Mouse (Mus musculus) hindbrain, postnatal 0 days (tissue): ENCODE measurements around the gene Dapk2. TPM values are rescaled to one million over a fixed set of nuclear protein-coding genes. Genes with fewer than 3 reads are reported as not detected.
A peak's percentile ranks its signal among the peaks of the same experiment; 100 is the strongest.

Experiments used
- ATAC-seq: fragments of 200-750 bp; cut with Nextera tagmentation; 2 replicates; pipeline ENCODE4 v1.8.0; 2017; ENCODE audit warnings: mild to moderate bottlenecking, moderate TSS enrichment, moderate library complexity
- DNase-seq: peaks from one replicate; pipeline ENCODE4 v3.0.0-alpha.2; 2015; ENCODE audit warnings: low spot score
- H3K27ac ChIP-seq: fragments of 300-500 bp; sonication (generic); 2 replicates; pipeline ENCODE4 v1.5.1; 2014; ENCODE audit warnings: mild to moderate bottlenecking
- H3K27me3 ChIP-seq: fragments of 300-500 bp; sonication (generic); 2 replicates; pipeline ENCODE4 v1.6.1; 2014; ENCODE audit warnings: low read length, mixed read lengths; ENCODE audit not compliant: insufficient read depth
- H3K36me3 ChIP-seq: fragments of 300-500 bp; sonication (generic); 2 replicates; pipeline ENCODE4 v1.6.1; 2014; ENCODE audit warnings: low read length, mixed read lengths; ENCODE audit not compliant: insufficient read depth
- H3K4me1 ChIP-seq: fragments of 300-500 bp; sonication (generic); 2 replicates; pipeline ENCODE4 v1.6.1; 2014; ENCODE audit warnings: antibody characterized with exemption, low read length, mixed read lengths; ENCODE audit not compliant: insufficient read depth
- H3K4me2 ChIP-seq: fragments of 300-500 bp; sonication (generic); 2 replicates; pipeline ENCODE4 v1.6.1; 2014; ENCODE audit warnings: low read depth, mild to moderate bottlenecking, low read length, moderate library complexity, mixed read lengths
- H3K4me3 ChIP-seq: fragments of 300-500 bp; sonication (generic); 2 replicates; pipeline ENCODE4 v1.5.1; 2014; ENCODE audit warnings: low read length
- H3K9ac ChIP-seq: fragments of 300-500 bp; sonication (generic); replicated peaks from 2 replicates; pipeline ENCODE4 v1.6.1; 2014; ENCODE audit warnings: mild to moderate bottlenecking, low read length, moderate library complexity, mixed read lengths
- H3K9me3 ChIP-seq: fragments of 300-500 bp; sonication (generic); 2 replicates; pipeline ENCODE4 v1.6.1; 2016; ENCODE audit warnings: low read length, mixed read lengths
- CTCF ChIP-seq: IDR thresholded peaks from 2 replicates; pipeline ENCODE4 v1.5.1; 2016; ENCODE audit warnings: antibody characterized with exemption, control low read depth, low read depth
- WGBS: fragments of 180-500 bp; shearing (Covaris S2); extraction: QIAGEN DNeasy Blood & Tissue Kit; methylation state at CpG from one replicate; pipeline ENCODE4 v1.1.7; 2014; 5-methylcytosine and 5-hydroxymethylcytosine counted together
- polyA plus RNA-seq: library from polyadenylated mRNA; unstranded; fragments of >200 nt; fragmentation: Nextera tagmentation; extraction: Ambion mirVana; gene quantifications from 2 replicates; pipeline ENCODE4 v1.2.1, GENCODE M21; 2015
- total RNA-seq: library from RNA; depleted of rRNA; stranded (reverse); fragments of >200 nt; gene quantifications from 2 replicates; pipeline ENCODE4 v1.2.3, GENCODE M21; 2014

Gene Dapk2
- total and polyA plus RNA-seq, 2 experiments from 2014 or later: 0.21 to 0.55 TPM

- Histone ChIP-seq H3K27me3 (no peaks in the 10 kb centered on the region), H3K4me1 (peaks cover 6% of the 10 kb centered on the region; the same call in 1 of the 2 replicates), H3K4me3 (no peak overlapping the region), H3K4me2 (no peak overlapping the region), H3K36me3 (no peaks in the 10 kb centered on the region), H3K27ac (no peak overlapping the region), H3K9me3 (no peaks in the 10 kb centered on the region), H3K9ac (no peak overlapping the region)
- no peak for TF ChIP-seq CTCF
- no peak for DNase-seq
- 95% methylated on average over 9 of the region's 9 CpGs for WGBS
- no peak for ATAC-seq
Observed at GRCm38 (mm10) chr9:66154013-66154412, 4.0 kb upstream of the Dapk2 start.

GRCm38 (mm10) chr9:66155534-66155933 lies 2.5 kb upstream of the Dapk2 start:
- no peak for DNase-seq
- Histone ChIP-seq H3K4me1 (peaks cover 6% of the 10 kb centered on the region; the same call in 1 of the 2 replicates), H3K4me3 (no peak overlapping the region), H3K36me3 (no peaks in the 10 kb centered on the region), H3K9ac (no peak overlapping the region), H3K27ac (no peak overlapping the region), H3K9me3 (no peaks in the 10 kb centered on the region), H3K27me3 (no peaks in the 10 kb centered on the region), H3K4me2 (no peak overlapping the region)
- WGBS: 87% methylated on average over 1 of the region's 1 CpGs
- peak; percentile 40 for TF ChIP-seq CTCF
- no peak for ATAC-seq

- Histone ChIP-seq H3K4me2 (no peak overlapping the region), H3K36me3 (no peaks in the 10 kb centered on the region), H3K27ac (no peak overlapping the region), H3K9me3 (no peaks in the 10 kb centered on the region), H3K9ac (no peak overlapping the region), H3K4me3 (no peak overlapping the region), H3K4me1 (peaks cover 6% of the 10 kb centered on the region; the same call in 1 of the 2 replicates), H3K27me3 (no peaks in the 10 kb centered on the region)
- DNase-seq (no peak), ATAC-seq (no peak)
- 91% methylated on average over 6 of the region's 6 CpGs for WGBS
- no peak for TF ChIP-seq CTCF
Observed at GRCm38 (mm10) chr9:66158885-66159430, 935 bp downstream of the Dapk2 start.

- H3K4me2 ChIP-seq: no peak overlapping the region
- WGBS: 98% methylated on average over 2 of the region's 2 CpGs
Observed at GRCm38 (mm10) chr9:66160155-66160554, 2.1 kb downstream of the Dapk2 start.

GRCm38 (mm10) chr9:66162995-66163394 lies 5.0 kb downstream of the Dapk2 start:
- Histone ChIP-seq H3K4me1 (peaks cover 3% of the 10 kb centered on the region; the same call in 1 of the 2 replicates), H3K27me3 (no peaks in the 10 kb centered on the region), H3K4me3 (no peak overlapping the region), H3K9ac (no peak overlapping the region), H3K9me3 (no peaks in the 10 kb centered on the region), H3K36me3 (no peaks in the 10 kb centered on the region), H3K4me2 (no peak overlapping the region), H3K27ac (no peak overlapping the region)
- ATAC-seq (no peak), DNase-seq (no peak)
- TF ChIP-seq CTCF: no peak
- WGBS: 79% methylated on average over 9 of the region's 9 CpGs

More at GRCm38 (mm10) chr9:66160155-66160554, 2.1 kb downstream of the Dapk2 start:
- peaks cover 6% of the 10 kb centered on the region; the same call in 1 of the 2 replicates for H3K4me1 ChIP-seq
- ATAC-seq (no peak), DNase-seq (no peak)
- H3K36me3 ChIP-seq: no peaks in the 10 kb centered on the region
- H3K4me3 ChIP-seq: no peak overlapping the region
- H3K9me3 ChIP-seq: no peaks in the 10 kb centered on the region
- no peak overlapping the region for H3K9ac ChIP-seq
- H3K27me3 ChIP-seq: no peaks in the 10 kb centered on the region
- TF ChIP-seq CTCF: no peak
- H3K27ac ChIP-seq: no peak overlapping the region

GRCm38 (mm10) chr9:66167222-66167621 lies 9.2 kb downstream of the Dapk2 start:
- no peak overlapping the region for H3K27ac ChIP-seq
- no peak overlapping the region for H3K4me3 ChIP-seq
- no peak for TF ChIP-seq CTCF
- H3K9me3 ChIP-seq: no peaks in the 10 kb centered on the region
- H3K9ac ChIP-seq: no peak overlapping the region
- 89% methylated on average over 5 of the region's 5 CpGs for WGBS
- H3K27me3 ChIP-seq: no peaks in the 10 kb centered on the region
- ATAC-seq (no peak), DNase-seq (no peak)
- no peak overlapping the region for H3K4me2 ChIP-seq
- H3K36me3 ChIP-seq: no peaks in the 10 kb centered on the region
- no peaks in the 10 kb centered on the region for H3K4me1 ChIP-seq

GRCm38 (mm10) chr9:66168233-66168632 lies 10.2 kb downstream of the Dapk2 start:
- H3K27me3 ChIP-seq: no peaks in the 10 kb centered on the region
- no peaks in the 10 kb centered on the region for H3K36me3 ChIP-seq
- no peak overlapping the region for H3K27ac ChIP-seq
- 11% methylated on average over 1 of the region's 1 CpGs for WGBS
- DNase-seq (no peak), ATAC-seq (no peak)
- H3K4me1 ChIP-seq: no peaks in the 10 kb centered on the region
- H3K9me3 ChIP-seq: no peaks in the 10 kb centered on the region
- no peak overlapping the region for H3K4me3 ChIP-seq
- TF ChIP-seq CTCF: no peak
- H3K9ac ChIP-seq: no peak overlapping the region
- no peak overlapping the region for H3K4me2 ChIP-seq
